Mouse (Mus musculus): ENCODE data around the gene Brinp2.

DNA sequence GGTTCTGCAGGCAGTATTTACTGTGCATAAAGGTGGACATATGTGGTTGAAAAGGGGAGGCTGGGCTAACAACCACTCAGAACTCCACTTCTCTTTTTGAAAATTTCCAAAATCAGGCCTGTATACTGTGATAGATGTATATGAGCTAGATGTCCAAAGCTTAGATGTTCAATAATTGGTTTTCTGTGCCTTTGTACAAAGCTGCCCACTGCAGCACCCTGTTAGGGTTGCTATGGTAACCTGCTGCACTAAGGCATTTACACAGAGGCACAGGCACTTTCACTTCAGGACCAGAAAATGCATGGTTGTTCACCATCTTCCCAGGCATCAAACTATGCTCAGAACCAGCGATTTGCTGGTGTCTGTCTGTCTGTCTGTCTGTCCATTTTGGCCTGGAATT is 8.3 kb upstream of the Brinp2 start:
- TF ChIP-seq MYOD1 (IDR thresholded peaks at IDR 0.05; ENCODE audit: control insufficient read depth in 1 of 3, insufficient read length in 2 of 3, low read depth in 2 of 3) (no peak), REST (IDR thresholded peaks at IDR 0.05; ENCODE audit: insufficient read depth, insufficient read length) (no peak), MYOG (IDR thresholded peaks at IDR 0.05; ENCODE audit: control insufficient read depth in 1 of 3, insufficient read depth in 1 of 3, insufficient read length in 2 of 3, low read depth in 2 of 3) (no peak), CEBPB (IDR thresholded peaks at IDR 0.05; ENCODE audit: insufficient read depth, poor library complexity, severe bottlenecking) (no peak), POLR2A (IDR thresholded peaks at IDR 0.05; ENCODE audit: insufficient read length, low read depth) (no peak), TCF12 (IDR thresholded peaks at IDR 0.05; ENCODE audit: insufficient read depth, poor library complexity, severe bottlenecking) (no peak), MAX (IDR thresholded peaks at IDR 0.05; ENCODE audit: low read depth) (no peak), E2F4 (IDR thresholded peaks at IDR 0.05; ENCODE audit: insufficient read depth) (no peak)

All from myocyte (in vitro differentiated cells).